Mouse (Mus musculus) erythroblast, adult 5-6 weeks (primary cell): ENCODE results near the gene Dtx4. TPM values are rescaled to one million over a fixed set of nuclear protein-coding genes. Genes with fewer than 3 reads are reported as not detected.

Experiments
- ATAC-seq: replicated peaks from 2 replicates; pipeline ENCODE4 v1.8.0; 2016; ENCODE audit warnings: moderate number of reproducible peaks, mild to moderate bottlenecking, moderate TSS enrichment, inconsistent platforms; ENCODE audit not compliant: poor library complexity, low FRiP score, severe bottlenecking
- total RNA-seq, 2 experiments: library from RNA; stranded (forward) in 1 of 2; stranded (reverse) in 1 of 2; fragments of 150-400 nt in 1 of 2; fragments of 200-764, 138-1000 nt in 1 of 2; gene quantifications; 2 replicates each; pipeline versions ENCODE4 v1.2.3 to v1.2.4; 2015 to 2017; ENCODE audit warnings: low replicate concordance in 2 of 2

Gene Dtx4
- total RNA-seq, 2 experiments from 2014 or later, result 6.0 to 8.3 TPM

GRCm38 (mm10) chr19:12496241-12496640 is 5.0 kb downstream of the Dtx4 start:
- ATAC-seq, result no peak

- ATAC-seq, result no peak
These were observed 6.2 kb downstream of the Dtx4 start for GRCm38 (mm10) chr19:12494972-12495535.

GRCm38 (mm10) chr19:12494187-12494458 is 7.1 kb downstream of the Dtx4 start:
- no peak for ATAC-seq

DNA sequence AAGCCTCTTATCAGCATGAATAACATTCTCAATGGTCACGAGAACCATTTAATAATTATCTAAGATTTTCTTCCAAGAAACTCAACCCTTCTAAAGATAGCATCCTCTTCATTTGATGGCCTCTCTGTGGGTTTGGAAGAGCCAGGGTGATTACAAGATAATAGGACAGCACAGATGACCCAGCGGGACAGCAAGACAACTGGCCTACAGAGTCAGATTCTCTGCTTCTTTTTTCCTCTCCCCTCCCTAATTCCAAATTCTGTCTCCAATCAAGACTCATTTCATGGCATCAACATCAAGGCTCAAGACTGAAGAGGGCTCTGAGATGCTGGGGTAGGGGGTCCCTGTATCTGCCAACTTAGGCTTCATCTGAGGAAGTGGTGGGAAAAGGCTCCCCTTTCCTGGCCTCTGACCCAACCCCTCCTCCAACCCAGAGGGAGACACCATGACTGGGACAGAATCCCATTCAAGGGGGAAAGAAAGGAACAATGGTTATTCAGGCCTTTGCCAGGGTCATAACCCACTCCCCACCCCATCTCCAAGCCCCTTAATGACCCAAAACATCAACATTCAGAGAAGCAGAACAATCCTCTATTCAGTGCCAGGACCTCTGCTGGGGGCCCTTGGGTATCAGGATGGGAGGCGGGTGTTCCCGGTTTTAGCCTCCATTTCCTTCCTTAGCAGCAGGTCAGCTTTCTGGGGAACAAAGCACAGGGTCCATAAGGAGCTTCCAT is 7.6 kb downstream of the Dtx4 start:
- ATAC-seq, result no peak

DNA sequence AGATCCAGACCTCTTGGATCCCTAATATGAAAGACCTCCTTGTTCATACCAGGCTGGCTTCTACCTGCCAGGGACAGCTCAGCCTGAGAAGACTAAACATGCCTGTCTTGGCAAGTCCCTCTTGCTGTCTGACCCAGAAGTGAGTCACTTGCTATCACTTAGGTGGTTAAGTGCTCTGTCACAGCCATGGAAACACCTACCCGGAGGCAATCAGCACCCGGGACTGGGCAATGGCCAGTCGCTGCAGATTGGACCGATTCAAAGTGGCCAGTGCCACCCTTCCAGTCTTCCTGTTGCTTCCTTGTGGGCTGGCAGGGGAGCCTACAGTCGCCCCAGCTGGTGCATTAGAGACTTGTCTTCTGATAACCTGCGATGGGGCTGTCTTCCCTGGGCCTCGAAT is 9.6 kb downstream of the Dtx4 start:
- ATAC-seq, result no peak

GRCm38 (mm10) chr19:12489675-12490570 is 11.3 kb downstream of the Dtx4 start:
- ATAC-seq, result no peak

GRCm38 (mm10) chr19:12488969-12489674 is 12.1 kb downstream of the Dtx4 start:
- ATAC-seq, result no peak

- ATAC-seq, result peak; percentile 62; the same call in 1 of the 2 replicates
These were observed 12.9 kb downstream of the Dtx4 start for GRCm38 (mm10) chr19:12488205-12488966.

GRCm38 (mm10) chr19:12487511-12488204 is 13.6 kb downstream of the Dtx4 start:
- ATAC-seq, result no peak

GRCm38 (mm10) chr19:12486875-12487274 is 14.4 kb downstream of the Dtx4 start:
- ATAC-seq, result no peak

DNA sequence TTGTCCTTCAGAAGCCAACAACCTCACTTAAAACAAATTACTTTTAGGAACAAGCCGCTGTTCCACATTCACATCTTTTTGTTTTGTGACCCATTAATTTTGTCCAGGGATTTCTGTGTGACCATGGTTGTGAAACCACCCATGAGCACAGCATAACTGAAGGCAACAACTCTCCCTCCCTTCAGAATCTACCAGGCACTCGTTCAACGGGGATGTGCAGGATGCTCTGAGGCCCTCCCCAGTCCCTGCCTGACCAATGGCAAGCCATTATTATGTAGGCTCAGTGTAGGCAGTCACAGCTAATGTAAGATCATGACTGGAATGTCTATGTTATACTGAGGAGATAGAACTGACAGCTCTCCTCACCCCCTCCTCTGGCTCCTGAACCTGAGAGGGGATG is 15.6 kb downstream of the Dtx4 start:
- no peak for ATAC-seq

GRCm38 (mm10) chr19:12485223-12485622 is 16.0 kb downstream of the Dtx4 start:
- no peak for ATAC-seq

GRCm38 (mm10) chr19:12484210-12484609 is 17.0 kb downstream of the Dtx4 start:
- no peak for ATAC-seq

GRCm38 (mm10) chr19:12483782-12484181 is 17.5 kb downstream of the Dtx4 start:
- no peak for ATAC-seq

DNA sequence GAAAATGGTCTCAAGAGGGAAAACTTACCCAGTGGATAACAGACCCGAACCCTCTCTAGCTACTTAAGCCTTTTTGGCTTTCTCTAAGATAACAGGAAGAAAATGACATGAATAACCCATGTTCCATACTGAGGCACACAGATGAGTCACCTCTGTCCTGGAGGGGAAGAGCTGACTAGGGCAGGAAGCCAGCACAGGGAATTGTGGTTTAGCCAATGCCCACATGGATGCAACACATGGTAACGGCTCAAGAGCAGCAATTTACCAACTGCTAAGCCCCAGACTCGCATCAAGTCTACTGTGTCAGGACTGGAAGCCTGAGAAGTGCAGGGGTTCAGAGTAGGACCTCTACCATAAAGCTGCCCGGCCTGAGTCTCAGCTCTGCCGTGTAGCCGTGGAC is 22.9 kb downstream of the Dtx4 start:
- ATAC-seq, result no peak

DNA sequence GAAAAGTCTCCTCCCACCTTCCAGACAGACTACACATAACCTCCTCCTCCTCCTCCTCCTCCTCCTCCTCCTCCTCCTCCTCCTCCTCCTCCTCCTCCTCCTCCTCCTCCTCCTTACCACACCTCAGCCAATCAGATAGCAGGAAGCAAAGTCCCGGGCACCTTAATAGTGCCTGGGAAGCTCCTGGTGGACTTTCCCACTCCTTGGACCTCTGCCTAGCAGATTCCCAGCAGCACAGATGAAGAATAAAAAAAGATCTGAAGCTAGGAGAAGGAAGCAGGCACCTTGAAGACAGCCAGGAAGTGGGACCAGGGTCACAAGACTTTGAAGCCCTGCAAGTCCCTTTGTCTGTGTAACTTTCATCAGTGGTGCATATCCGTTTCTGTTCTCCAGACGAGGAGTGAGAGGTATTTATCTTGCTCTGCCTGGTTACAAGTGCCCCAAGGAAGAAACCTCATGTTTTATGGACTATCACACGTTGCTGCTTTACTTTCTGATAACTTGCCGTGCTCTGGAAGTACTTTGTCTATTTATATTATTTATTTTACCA is 24.5 kb downstream of the Dtx4 start:
- ATAC-seq, result no peak

DNA sequence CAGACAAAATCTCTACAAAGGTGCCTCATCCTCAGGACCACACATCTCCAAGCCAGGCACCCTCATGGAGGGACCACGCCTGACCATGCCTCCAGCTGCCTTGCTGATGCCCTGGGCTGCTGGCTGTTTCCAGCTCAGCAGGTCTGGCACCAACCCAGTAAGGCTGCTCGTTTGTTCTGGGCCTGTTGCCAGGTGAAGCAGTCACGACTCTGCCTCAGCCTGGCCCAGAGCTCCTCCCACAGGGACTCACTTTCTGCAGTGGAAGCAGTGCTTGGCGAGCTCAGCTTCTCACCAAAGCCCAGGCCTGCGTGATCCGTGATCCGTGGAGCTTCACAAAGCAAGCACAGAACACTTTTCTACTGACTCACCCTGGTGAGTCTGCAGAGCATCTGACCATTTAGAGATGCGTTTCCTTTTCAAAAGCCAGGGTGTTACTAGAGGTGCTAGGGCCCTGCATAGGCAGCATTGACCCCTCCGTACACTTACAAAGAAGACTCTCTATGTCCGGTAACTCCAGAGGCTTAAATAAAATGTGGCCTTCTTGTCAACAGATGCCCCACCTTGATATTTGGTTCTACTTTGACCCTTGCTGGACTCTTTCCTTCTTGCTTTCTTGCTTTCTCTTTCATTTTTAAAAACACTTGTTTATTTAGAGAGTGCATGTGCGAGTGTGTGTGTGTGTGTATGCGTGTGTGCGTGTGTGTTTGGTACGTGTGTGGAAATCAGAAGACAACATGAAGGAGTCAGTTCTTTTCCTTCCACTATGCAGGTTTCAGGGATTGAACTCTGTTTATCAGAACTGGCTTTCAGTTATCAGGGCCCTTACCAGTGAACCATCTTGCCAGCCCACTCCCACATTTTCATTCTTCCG is 25.6 kb downstream of the Dtx4 start:
- no peak for ATAC-seq

DNA sequence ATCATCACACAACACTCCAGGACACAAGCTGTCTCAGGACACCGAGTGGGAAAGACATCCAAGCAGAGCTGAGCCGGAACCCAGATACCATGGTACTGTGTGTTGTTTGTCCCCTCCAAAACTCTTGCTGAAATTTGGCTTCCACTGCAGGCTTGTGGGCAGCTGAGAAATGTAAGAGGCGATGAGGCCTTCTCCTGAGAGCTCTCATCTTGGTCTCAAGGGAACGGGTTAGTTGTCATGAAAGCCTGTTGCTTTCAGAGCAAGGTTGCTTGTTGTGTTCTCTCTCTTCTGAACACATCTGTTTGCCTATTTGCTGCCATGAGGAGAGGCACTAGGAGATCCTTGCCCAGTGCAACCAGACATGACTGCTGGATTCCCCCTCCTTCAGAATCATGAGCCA is 27.3 kb downstream of the Dtx4 start:
- no peak for ATAC-seq
